Mouse (Mus musculus) G1E (cell line): ENCODE measurements around the gene Ccl6. TPM values are rescaled to one million over a fixed set of nuclear protein-coding genes. Genes with fewer than 3 reads are reported as not detected.

Experiments used
- ATAC-seq: 2 replicates; pipeline ENCODE4 v1.8.0; 2016; ENCODE audit warnings: mild to moderate bottlenecking; ENCODE audit not compliant: insufficient number of reproducible peaks, poor library complexity, low FRiP score, severe bottlenecking; ENCODE audit errors: extremely low read depth
- DNase-seq: peaks from one replicate; pipeline ENCODE4 v3.0.0; 2012; ENCODE audit warnings: low spot score
- H3K27me3 ChIP-seq: 2 replicates; pipeline ENCODE4 v1.6.1; 2012; ENCODE audit warnings: mild to moderate bottlenecking, low read length, inconsistent platforms; ENCODE audit not compliant: insufficient read depth
- H3K36me3 ChIP-seq: replicated peaks from 2 replicates; pipeline ENCODE3; 2012; ENCODE audit warnings: mild to moderate bottlenecking, inconsistent platforms
- H3K4me1 ChIP-seq: 2 replicates; pipeline ENCODE4 v1.6.1; 2012; ENCODE audit warnings: low read depth, low read length, inconsistent platforms, mixed read lengths; ENCODE audit not compliant: insufficient read depth
- H3K4me3 ChIP-seq: 2 replicates; pipeline ENCODE4 v1.5.1; 2012; ENCODE audit warnings: low read depth, mild to moderate bottlenecking, inconsistent platforms, low read length, moderate library complexity, mixed read lengths
- H3K9me3 ChIP-seq: replicated peaks from 2 replicates; pipeline ENCODE4 v1.6.1; 2012; ENCODE audit warnings: inconsistent platforms
- CTCF ChIP-seq: IDR thresholded peaks from 2 replicates; pipeline ENCODE4 v1.5.1; 2012; ENCODE audit warnings: low read depth, low read length, inconsistent platforms, mixed read lengths
- GATA1 ChIP-seq: IDR thresholded peaks from 2 replicates; pipeline ENCODE4 v1.6.1; 2012; ENCODE audit warnings: borderline replicate concordance, low read length, inconsistent platforms, mixed read lengths
- GATA2 ChIP-seq: IDR thresholded peaks from 2 replicates; pipeline ENCODE4 v1.6.1; 2012; ENCODE audit warnings: low read depth, low read length, inconsistent platforms, borderline replicate concordance
- POLR2AphosphoS5 ChIP-seq: IDR thresholded peaks from 2 replicates; pipeline ENCODE4 v1.6.1; 2012; ENCODE audit warnings: low read depth, low read length, inconsistent platforms; ENCODE audit not compliant: insufficient replicate concordance
- TAL1 ChIP-seq: conservative IDR thresholded peaks from 2 replicates; pipeline ENCODE4 v1.6.1; 2012; ENCODE audit warnings: low read depth, low read length, inconsistent platforms, mixed read lengths
- polyA plus RNA-seq: library from polyadenylated mRNA; stranded (reverse); fragments of >175 nt; gene quantifications from 2 replicates; pipeline ENCODE4 v1.2.3, GENCODE M21; 2012
- total RNA-seq, 2 experiments: library from RNA; stranded (forward) in 1 of 2; stranded (reverse) in 1 of 2; fragments of 200-1000 nt in 1 of 2; fragments of >200 nt in 1 of 2; fragmentation: Nextera tagmentation in 1 of 2; gene quantifications; 2 replicates each; pipeline ENCODE4 v1.2.3; 2014 to 2017

Ccl6 gene
- total RNA-seq (2014; fragmentation: Nextera tagmentation): 1.2 TPM in 1 of 2 replicates, not detected in the other
- 0.33 and 0.70 TPM in 2 replicates for total RNA-seq (2017)
- 0.13 and 0.22 TPM in 2 replicates for polyA plus RNA-seq

DNA sequence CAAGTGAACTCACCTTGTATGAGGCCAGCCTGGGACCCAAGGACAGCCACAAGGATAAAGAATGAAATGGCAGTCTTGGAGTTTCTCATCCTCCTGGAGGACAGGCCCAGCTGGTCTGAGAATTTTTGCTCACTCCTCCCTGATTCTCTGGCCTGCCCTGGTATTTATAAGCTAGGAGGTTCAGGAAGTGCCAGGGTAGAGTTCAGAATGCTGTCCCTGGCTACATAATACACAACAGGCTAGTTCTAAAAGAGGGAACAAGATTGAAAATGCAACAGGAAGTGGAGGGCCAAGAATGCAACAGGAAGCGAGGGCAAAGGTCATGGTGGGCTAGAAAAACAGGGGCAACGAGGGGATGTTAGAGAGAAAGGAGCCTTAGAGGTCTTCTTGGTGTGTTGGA is at the start of gene Ccl6:
Ccl6 (minus strand) TSS at position 235 of the 400 bp plus-strand sequence.
- DNase-seq: no peak
- H3K4me3 ChIP-seq: no peak within 1 kb of the TSS
- H3K27me3 ChIP-seq: no peaks in the 10 kb centered on the region; the same call in 1 of the 2 replicates
- H3K4me1 ChIP-seq: no peaks in the 10 kb centered on the region
- no peaks in the 10 kb centered on the region for H3K36me3 ChIP-seq
- no peak for ATAC-seq
- TF ChIP-seq TAL1 (no peak), CTCF (no peak), GATA2 (no peak), POLR2AphosphoS5 (no peak), GATA1 (no peak)
- no peaks in the 10 kb centered on the region for H3K9me3 ChIP-seq

DNA sequence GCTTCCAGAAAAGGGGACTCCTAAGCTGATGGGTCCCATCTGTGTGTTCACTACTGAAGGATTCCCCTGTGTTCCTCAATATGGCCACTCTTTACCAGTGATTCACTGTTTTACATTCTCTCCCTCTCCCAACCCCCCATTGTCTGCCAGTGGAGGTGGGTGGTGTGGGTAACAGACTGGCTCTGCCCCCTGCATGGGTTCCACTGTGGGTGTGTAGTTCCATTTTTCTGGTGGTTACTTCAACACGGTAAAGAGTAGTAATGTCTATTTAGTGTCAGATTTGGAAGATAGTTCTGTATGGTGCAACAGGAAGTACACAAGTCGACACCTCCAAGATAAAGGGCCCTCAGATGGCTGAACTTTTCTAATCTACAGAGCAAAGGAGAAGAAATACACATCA is 48.3 kb upstream of the Ccl6 start:
- Histone ChIP-seq H3K36me3 (no peaks in the 10 kb centered on the region), H3K4me1 (no peaks in the 10 kb centered on the region), H3K27me3 (peaks cover 3% of the 10 kb centered on the region), H3K9me3 (no peaks in the 10 kb centered on the region), H3K4me3 (no peak overlapping the region)
- DNase-seq (no peak), ATAC-seq (no peak)
- TF ChIP-seq TAL1: no peak
- TF ChIP-seq POLR2AphosphoS5: no peak
- no peak for TF ChIP-seq CTCF
- TF ChIP-seq GATA2: no peak
- TF ChIP-seq GATA1: no peak

DNA sequence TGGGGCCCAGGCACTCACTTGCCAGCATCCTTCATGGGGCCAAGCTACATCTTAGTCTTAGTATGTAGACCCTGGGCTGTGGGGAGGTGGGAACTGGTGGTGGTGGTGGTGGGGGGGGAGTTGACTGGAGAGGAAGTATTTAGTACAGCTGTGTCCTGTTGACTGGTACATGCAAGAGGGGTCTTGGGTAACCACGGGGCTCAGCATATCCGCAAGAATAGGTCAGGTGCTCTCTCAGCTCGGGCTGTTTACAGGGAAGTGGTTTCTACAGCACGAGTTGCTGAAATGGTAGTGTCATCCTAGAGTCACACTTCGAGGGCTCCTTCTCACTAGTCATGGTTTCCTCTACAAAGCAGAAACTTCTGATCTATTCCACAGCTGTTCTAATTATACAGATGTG is 47.3 kb upstream of the Ccl6 start:
- no peak overlapping the region for H3K4me3 ChIP-seq
- H3K27me3 ChIP-seq: peaks cover 3% of the 10 kb centered on the region
- no peaks in the 10 kb centered on the region for H3K4me1 ChIP-seq
- no peaks in the 10 kb centered on the region for H3K9me3 ChIP-seq
- DNase-seq (no peak), ATAC-seq (no peak)
- no peak for TF ChIP-seq GATA1
- no peak for TF ChIP-seq POLR2AphosphoS5
- no peak for TF ChIP-seq GATA2
- no peak for TF ChIP-seq TAL1
- TF ChIP-seq CTCF: no peak
- no peaks in the 10 kb centered on the region for H3K36me3 ChIP-seq

DNA sequence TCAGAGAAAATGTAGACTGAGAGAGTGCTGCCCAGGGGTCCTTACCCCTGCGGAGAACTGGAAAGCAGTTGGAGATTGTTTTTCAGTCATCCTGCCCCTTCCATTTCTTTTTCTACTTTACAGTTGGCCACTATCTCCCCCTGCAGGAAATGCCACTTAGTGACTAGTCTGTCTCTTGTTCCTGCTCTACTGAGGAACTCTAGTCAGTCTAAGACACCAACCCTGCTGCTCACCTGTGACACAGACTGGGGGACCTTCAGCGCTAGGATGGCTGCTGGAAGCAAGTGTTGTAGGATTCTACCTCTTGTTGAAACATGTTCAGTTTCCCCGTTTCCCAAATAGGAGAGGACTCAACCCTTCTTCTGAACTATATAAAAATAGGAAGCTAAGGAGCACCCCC is 46.6 kb upstream of the Ccl6 start:
- no peaks in the 10 kb centered on the region for H3K4me1 ChIP-seq
- H3K4me3 ChIP-seq: no peak overlapping the region
- no peaks in the 10 kb centered on the region for H3K36me3 ChIP-seq
- H3K27me3 ChIP-seq: peaks cover 3% of the 10 kb centered on the region
- no peak for TF ChIP-seq GATA1
- no peaks in the 10 kb centered on the region for H3K9me3 ChIP-seq
- DNase-seq: no peak
- no peak for ATAC-seq

DNA sequence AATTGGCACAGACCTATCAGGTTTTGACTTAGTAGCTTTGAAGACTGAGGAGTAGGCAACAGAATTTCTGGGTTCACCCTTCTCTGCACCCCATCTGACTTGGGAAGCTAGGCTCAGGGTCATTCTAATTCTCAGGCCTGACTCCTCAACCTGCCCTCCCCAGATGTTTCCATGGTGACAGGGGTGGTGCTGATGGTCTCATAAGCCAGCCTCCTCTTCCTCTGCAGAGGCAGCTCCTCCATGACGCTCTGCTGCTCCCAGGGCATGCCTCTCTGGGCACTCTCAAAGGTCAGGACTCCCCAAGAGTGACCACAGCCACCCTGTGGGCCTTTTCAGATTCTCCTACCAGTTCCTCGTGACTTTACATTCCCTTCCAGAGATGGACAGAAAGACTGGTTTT is 46.0 kb upstream of the Ccl6 start:
- Histone ChIP-seq H3K36me3 (no peaks in the 10 kb centered on the region), H3K9me3 (no peaks in the 10 kb centered on the region), H3K4me3 (no peak overlapping the region), H3K27me3 (peaks cover 3% of the 10 kb centered on the region), H3K4me1 (no peaks in the 10 kb centered on the region)
- DNase-seq (no peak), ATAC-seq (no peak)
- no peak for TF ChIP-seq TAL1
- TF ChIP-seq GATA2: no peak
- no peak for TF ChIP-seq GATA1
- no peak for TF ChIP-seq POLR2AphosphoS5
- no peak for TF ChIP-seq CTCF

DNA sequence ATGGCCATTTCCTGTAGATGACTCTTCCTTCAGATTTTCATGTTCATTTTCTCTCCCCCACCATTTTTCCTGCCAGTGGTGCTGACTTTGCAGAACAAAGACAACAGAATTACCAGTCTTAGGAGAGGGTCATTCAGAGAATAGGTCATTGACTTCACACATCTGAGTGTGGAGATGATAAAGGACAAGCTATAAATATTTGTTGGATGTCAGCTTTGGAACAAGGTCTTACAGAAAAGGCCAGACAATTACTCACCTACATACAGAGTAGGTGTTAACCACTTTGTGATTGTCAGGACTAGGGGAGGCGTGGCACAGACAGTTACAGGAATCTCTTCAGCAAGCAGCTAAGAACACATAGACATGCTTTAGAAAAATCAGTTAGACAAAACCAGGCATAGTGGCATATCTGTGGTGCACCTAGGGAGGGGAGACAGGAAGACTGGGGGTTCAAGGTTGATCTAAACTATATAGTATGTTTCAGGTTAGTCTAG is 43.9 kb upstream of the Ccl6 start:
- no peaks in the 10 kb centered on the region for H3K9me3 ChIP-seq
- peaks cover 6% of the 10 kb centered on the region for H3K27me3 ChIP-seq
- H3K4me3 ChIP-seq: no peak overlapping the region
- no peaks in the 10 kb centered on the region for H3K36me3 ChIP-seq
- ATAC-seq (no peak), DNase-seq (no peak)
- H3K4me1 ChIP-seq: no peaks in the 10 kb centered on the region
- TF ChIP-seq GATA2 (no peak), CTCF (no peak), GATA1 (no peak), POLR2AphosphoS5 (no peak), TAL1 (no peak)

DNA sequence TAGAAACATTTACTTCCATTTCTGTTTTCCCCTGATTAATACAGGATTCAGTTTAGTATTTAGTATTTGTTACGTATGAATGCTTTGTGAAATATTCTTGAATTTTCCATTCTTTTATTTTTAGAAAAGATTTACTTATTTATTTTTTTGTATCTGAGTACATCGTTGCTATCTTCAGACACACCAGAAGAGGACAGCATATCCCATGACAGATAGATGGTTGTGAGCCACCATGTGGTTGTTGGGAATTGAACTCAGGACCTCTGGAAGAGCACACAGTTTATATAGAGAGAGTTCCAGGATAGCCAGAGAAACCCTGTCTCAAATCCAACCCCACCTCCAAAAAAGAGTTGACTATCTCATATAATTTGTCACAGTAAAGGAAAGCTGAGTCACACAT is 42.0 kb upstream of the Ccl6 start:
- Histone ChIP-seq H3K36me3 (no peaks in the 10 kb centered on the region), H3K27me3 (peaks cover 9% of the 10 kb centered on the region), H3K4me1 (no peaks in the 10 kb centered on the region), H3K9me3 (no peaks in the 10 kb centered on the region), H3K4me3 (no peak overlapping the region)
- ATAC-seq: no peak
- TF ChIP-seq TAL1: no peak
- TF ChIP-seq CTCF: no peak
- no peak for TF ChIP-seq POLR2AphosphoS5
- no peak for TF ChIP-seq GATA1
- TF ChIP-seq GATA2: no peak
- DNase-seq: no peak
